Mouse (Mus musculus) heart, adult 10 weeks (tissue): ENCODE measurements around the gene Ephx1. TPM values are rescaled to one million over a fixed set of nuclear protein-coding genes. Genes with fewer than 3 reads are reported as not detected.

Source experiments
- polyA plus RNA-seq: library from polyadenylated mRNA; stranded (reverse); fragments of 350-450 nt; fragmentation: Illumina TruSeq; extraction: RNeasy Lipid Tissue Mini Kit (QIAGEN cat#74804); gene quantifications from one replicate; pipeline ENCODE4 v1.2.3, GENCODE M21; 2014; ENCODE audit warnings: low read depth, low replicate concordance

Gene Ephx1
- 55.2 TPM for polyA plus RNA-seq

DNA sequence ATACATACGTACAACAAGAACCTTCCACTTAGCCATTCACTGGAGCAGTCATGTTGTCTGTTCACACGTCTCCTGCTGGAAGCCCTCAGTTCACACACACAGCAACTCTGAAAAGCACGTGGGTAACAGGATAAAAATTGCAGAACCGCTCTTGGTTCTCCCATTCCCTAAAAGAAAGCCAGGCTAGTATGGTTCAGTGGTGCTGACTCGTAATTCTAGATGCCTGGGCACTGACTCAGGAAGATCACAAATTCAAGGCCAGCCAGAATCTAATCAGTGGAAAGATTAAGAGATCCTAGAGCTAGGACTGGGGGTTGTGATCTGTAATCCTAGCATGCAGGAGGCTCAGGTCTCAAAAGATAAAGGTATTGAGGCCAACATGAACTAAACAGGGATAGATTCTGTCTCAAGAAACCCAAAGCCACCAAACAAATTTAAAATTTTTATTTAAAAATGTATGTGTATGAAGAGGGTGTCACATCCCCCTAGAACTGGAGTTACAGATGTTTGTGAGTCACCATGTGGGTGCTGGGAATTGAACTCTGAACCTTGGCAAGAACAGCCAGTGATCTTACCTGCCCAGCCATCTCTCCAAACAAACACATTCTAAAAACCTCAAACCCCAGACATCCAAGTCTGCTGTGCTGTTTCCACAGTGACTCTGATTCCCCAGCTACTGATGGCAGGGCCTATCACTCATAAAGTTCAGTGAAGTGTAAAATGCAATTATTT, at the start of gene Ephx1:
Gene Ephx1 (minus strand): TSS at position 149 of the 732 bp plus-strand sequence.

GRCm38 (mm10) chr1:181050937-181051336, 30.2 kb upstream of the Ephx1 start, which contains the start of gene 9130409I23Rik:
TSS of gene 9130409I23Rik (plus strand) at chr1:181051237.

DNA sequence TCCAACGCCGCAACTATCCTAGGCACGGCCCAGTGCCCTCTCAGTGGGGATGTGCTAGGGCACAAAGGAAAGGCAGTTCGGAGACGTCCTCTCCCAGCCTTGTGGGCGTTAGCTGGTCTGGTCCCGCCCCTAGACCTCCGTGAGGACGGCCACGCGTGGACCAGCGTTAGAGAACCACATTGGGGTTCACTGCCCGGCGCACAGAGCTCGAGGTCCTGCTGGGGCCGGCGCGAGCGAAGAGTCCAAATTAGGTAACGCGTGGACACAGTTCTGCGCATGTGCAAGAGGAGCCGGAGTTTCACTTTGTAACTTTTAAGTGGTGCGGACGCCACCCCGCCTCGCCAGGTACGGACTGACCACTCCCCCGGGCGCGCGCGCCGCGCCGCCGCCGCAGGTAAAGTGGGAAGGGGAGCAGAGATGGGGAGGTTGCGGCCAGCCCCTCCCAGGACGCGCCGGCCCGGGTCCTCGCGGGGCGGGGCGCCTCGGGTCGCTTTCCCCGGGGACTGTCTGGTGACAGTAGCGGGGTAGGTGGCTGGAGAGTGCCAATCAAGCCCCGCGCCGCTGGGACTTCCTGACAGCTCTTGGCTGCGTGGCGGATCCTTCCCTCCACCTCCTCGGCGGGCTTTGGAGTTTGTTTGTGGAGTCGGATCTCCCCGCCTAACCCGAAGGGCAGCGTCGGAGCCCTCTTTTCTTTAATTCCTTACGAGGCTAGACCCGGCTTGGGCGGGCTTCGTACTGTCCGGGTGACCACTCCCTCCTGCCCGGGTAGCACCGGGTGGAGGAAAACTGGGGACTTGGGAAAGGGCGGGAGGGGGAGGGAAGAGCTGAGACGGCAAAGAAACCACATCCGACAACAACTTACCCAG, 78.3 kb downstream of the Ephx1 start, which contains the start of gene Tmem63a:
Gene Tmem63a (plus strand): TSS at position 179 of the 866 bp plus-strand sequence.

GRCm38 (mm10) chr1:180934467-180935419, 86.0 kb downstream of the Ephx1 start, which contains the start of gene Lefty1:
TSS of gene Lefty1 (plus strand) at chr1:180935022.

Other genes with a start within 250 kb of the Ephx1 start
- gene H3f3a, start 207.0 kb downstream of the Ephx1 start, polyA plus RNA-seq: 566 TPM
- gene Sde2, start 169.8 kb downstream of the Ephx1 start, polyA plus RNA-seq: 12.4 TPM
- not detected for gene Lefty2, start 127.8 kb downstream of the Ephx1 start, polyA plus RNA-seq
- gene Pycr2, start 116.6 kb downstream of the Ephx1 start, polyA plus RNA-seq: 15.7 TPM
- 2.2 TPM for gene Lefty1, start 85.9 kb downstream of the Ephx1 start, polyA plus RNA-seq
- 19.2 TPM for gene Tmem63a, start 78.6 kb downstream of the Ephx1 start, polyA plus RNA-seq
- gene 9130409I23Rik, start 30.3 kb upstream of the Ephx1 start, polyA plus RNA-seq: not detected
- gene Nvl, start 123.3 kb upstream of the Ephx1 start, polyA plus RNA-seq: 10.2 TPM
- gene Cnih4, start 123.8 kb upstream of the Ephx1 start, polyA plus RNA-seq: 61.3 TPM
- gene Wdr26, start 191.1 kb upstream of the Ephx1 start, polyA plus RNA-seq: 59.3 TPM